Mouse (Mus musculus) liver, postnatal 0 days (tissue): ENCODE data around the gene Syde2.

ENCODE experiments used
- CTCF ChIP-seq: sonication (generic); IDR thresholded peaks from 2 replicates; pipeline ENCODE4 v1.5.1; 2016; ENCODE audit warnings: antibody characterized with exemption, low read depth
- EP300 ChIP-seq: IDR thresholded peaks from 2 replicates; pipeline ENCODE4 v1.6.1; 2016; ENCODE audit warnings: antibody characterized with exemption, low read depth, mild to moderate bottlenecking

DNA sequence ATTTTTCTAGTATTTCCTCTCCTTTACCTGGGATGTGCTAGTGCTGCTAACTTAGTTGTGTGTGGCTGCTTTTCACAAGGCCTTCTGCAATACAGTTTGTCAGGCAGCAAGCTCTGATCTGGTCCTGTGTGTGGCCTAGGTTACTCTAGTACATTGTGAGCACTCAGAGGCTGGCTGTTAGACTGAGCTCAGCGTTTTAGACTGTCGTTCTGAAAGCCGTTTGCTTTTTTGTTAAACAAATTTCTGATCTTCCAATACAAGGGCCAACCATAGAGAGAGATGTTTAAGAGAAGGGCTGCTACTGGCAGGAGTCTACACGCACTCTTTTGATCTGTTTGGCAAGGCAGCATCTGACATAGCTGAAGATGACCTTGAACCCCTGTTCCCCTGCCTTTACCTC, 47.7 kb upstream of the Syde2 start:
- TF ChIP-seq CTCF (no peak), EP300 (no peak)
